Mouse (Mus musculus) adrenal gland, postnatal 36 days (tissue): Measurements from ENCODE around the gene Mllt6. TPM values are rescaled to one million over a fixed set of nuclear protein-coding genes. Genes with fewer than 3 reads are reported as not detected.
A peak's percentile ranks its signal among the peaks of the same experiment; 100 is the strongest.
"Not testable (repeated sequence)": the region's sequence is repeated elsewhere in the genome, so short reads cannot be mapped to it uniquely, and the experiment has no call there.

Source experiments
- DNase-seq, 2 experiments: peaks; one replicate each; pipeline ENCODE4 v3.0.0; 2021; ENCODE audit warnings: mixed read lengths in 1 of 2
- long read RNA-seq, 2 experiments: library from polyadenylated mRNA; stranded (forward); transcript quantifications; one replicate each; pipeline ENCODE4 v2.0.0; 2021; ENCODE audit warnings: borderline sequencing depth in 2 of 2
- total RNA-seq, 2 experiments: library from RNA; stranded (reverse); gene quantifications; 2 replicates each; pipeline ENCODE4 v1.2.3; 2021

The Mllt6 gene
- 10 to 100 TPM; 38.6 to 41.5 TPM for total RNA-seq
- long read RNA-seq, experiment 1, partial matches to known transcripts = 2 of 9 reads
- long read RNA-seq, experiment 1, other reads (novel, unspliced or antisense) = 7 of 9 reads
- long read RNA-seq, experiment 2, partial matches to known transcripts = 1 of 5 reads
- long read RNA-seq, experiment 2, other reads (novel, unspliced or antisense) = 4 of 5 reads

GRCm38 (mm10) chr11:97662893-97663527 is at the start of gene Mllt6:
Gene Mllt6 (plus strand): TSS chr11:97663414.
- DNase-seq = peak; percentile 85 to 90

- DNase-seq = no peak
Observed at GRCm38 (mm10) chr11:97615276-97615675, 47.9 kb upstream of the Mllt6 start.

- no peak for DNase-seq
Observed at GRCm38 (mm10) chr11:97618368-97618767, 44.8 kb upstream of the Mllt6 start.

- peak; percentile 83 to 90 for DNase-seq
Observed at GRCm38 (mm10) chr11:97619391-97619795, 43.8 kb upstream of the Mllt6 start.

- DNase-seq = peak; percentile 64 to 68
Observed at GRCm38 (mm10) chr11:97622440-97622839, 40.8 kb upstream of the Mllt6 start.

GRCm38 (mm10) chr11:97623166-97623565 is 40.0 kb upstream of the Mllt6 start:
- DNase-seq = no peak

GRCm38 (mm10) chr11:97625551-97625950 is 37.7 kb upstream of the Mllt6 start:
- DNase-seq = no peak

- no peak for DNase-seq
Observed at GRCm38 (mm10) chr11:97626431-97626830, 36.8 kb upstream of the Mllt6 start.

GRCm38 (mm10) chr11:97626850-97627249 is 36.4 kb upstream of the Mllt6 start:
- DNase-seq = no peak

- DNase-seq = no peak
Observed at GRCm38 (mm10) chr11:97627556-97628302, 35.5 kb upstream of the Mllt6 start.

- peak in 1 of 2 experiments; percentile 5 for DNase-seq
Observed at GRCm38 (mm10) chr11:97628303-97628567, 35.0 kb upstream of the Mllt6 start.

GRCm38 (mm10) chr11:97628568-97629518 is 34.4 kb upstream of the Mllt6 start:
- DNase-seq = peak; percentile 29

- DNase-seq = peak; percentile 95 to 96
Observed at GRCm38 (mm10) chr11:97629576-97629975, 33.6 kb upstream of the Mllt6 start, which contains the start of gene Epop. Gene Epop (minus strand): TSS chr11:97629702.

- no peak for DNase-seq
Observed at GRCm38 (mm10) chr11:97631046-97631445, 32.2 kb upstream of the Mllt6 start.

- no peak for DNase-seq
Observed at GRCm38 (mm10) chr11:97631500-97631899, 31.7 kb upstream of the Mllt6 start.

- peak; percentile 85 for DNase-seq
Observed at GRCm38 (mm10) chr11:97631938-97632337, 31.3 kb upstream of the Mllt6 start.

GRCm38 (mm10) chr11:97632440-97632839 is 30.8 kb upstream of the Mllt6 start:
- DNase-seq = not testable (repeated sequence)

- DNase-seq = no peak
Observed at GRCm38 (mm10) chr11:97635468-97636019, 27.7 kb upstream of the Mllt6 start.

GRCm38 (mm10) chr11:97641668-97642067 is 21.5 kb upstream of the Mllt6 start:
- DNase-seq = no peak

- DNase-seq = no peak
Observed at GRCm38 (mm10) chr11:97642746-97643145, 20.5 kb upstream of the Mllt6 start.

- no peak for DNase-seq
Observed at GRCm38 (mm10) chr11:97643380-97644055, 19.7 kb upstream of the Mllt6 start.
